Mouse (Mus musculus) kidney, postnatal 36 days (tissue): ENCODE results near the gene Cant1.

Experiments used
- DNase-seq, 2 experiments: peaks; one replicate each; pipeline ENCODE4 v3.0.0; 2021 to 2022; ENCODE audit warnings: mixed read lengths in 2 of 2

Cant1 gene

DNA sequence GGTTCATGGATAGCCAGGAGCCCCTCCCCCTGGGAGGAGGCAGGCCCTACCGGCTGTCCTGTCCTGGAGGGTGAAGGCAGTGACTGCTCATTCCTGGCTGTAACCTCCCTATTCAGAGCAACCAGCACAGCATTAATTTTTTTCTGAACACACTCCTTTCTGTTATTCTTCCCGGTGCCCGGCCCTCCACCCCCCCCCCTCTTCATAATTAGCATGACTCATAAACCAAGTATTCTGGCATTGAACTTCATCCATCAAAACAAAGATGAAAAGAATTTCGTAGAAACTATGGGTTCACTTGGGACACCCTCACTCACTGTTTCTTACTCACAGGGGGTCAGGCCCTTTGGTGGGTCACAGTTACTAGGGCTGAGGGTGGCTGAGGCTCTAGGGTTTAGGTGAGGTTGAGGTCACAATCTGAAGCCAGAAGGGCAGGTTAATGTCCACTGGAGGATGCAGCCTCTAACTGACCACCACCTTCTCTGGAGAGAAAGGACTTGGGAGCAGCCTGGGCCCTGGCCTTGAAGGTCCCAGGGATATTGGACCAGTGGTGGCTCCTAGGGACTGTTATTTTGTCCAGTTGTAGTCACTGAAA lies 11.5 kb upstream of the Cant1 start:
- DNase-seq, result no peak

DNA sequence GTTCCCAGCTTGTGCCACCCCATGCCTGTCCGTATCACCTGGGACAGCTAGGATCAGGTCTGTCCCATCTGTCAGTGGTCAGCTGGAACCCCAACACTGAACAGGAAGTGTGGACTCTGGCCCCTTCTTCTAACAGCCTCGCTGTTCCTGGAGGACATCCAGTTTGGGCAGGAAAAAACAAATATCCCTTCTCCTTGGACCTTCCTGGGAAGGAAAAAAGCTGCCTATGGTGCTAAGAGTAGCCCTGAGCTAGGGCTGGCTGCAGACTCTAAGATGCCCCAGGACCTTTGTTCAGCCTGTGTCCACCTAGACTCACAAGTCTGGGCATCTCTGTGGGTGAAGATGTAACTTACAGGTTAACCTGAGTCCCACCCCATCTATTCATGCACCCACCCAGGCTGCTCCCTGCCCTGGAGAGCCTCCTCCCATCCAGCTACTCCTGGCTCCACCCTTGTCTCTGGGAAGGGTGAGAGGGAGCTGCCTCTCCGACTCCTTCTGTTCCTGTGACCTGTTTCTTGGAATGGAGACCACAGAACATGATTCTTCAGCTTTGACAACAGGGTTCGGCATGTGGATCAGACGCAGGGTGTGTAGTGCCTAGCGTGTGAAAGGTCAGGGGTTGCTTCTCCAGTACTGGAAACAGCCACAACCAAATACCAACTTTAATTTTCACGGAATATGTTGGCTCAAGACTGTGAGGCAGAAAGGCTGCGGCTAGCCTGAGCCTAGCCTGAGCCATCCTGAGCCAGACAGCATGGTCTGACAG lies 10.2 kb upstream of the Cant1 start:
- DNase-seq, result peak; percentile 61 to 65

DNA sequence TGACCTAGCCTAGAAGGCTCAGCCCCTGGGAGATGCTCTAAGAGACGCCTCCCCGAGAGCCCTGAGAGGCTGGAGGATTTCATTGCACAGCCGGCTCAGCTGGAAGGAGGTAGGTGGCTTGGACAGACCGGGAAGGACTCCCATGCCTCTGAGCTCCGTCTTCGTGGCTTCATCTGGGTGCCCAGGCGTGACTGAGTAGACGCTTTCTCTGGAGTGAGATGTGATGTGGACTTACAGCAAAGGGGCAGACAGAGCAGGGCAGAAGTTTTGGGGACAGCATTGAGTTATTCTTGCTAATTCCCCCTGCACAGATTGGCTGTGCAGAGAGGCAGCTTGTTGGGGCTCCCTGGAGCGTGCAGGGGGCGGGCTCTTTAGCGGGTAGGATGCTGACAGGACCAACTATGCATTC lies 9.6 kb upstream of the Cant1 start:
- peak in 1 of 2 experiments; percentile 50 for DNase-seq

DNA sequence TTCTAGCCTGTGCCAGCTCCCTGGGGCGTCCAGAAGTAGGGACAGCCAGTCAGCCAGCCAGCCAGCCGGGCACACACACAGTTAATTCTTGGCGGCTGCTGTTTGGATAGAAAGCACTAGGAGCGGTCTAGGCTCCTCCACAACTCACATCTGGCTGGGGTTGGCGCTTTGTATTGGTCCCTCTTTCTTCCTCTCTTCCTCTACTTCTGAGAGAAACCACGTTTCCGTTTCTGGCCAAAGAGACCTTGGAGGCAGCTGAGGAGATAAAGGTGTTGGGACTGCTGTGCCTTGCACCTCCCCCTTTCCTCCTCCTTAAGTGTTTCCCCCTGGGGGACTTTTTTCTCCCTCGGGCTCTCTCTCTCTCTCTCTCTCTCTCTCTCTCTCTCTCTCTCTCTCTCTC lies 9.1 kb upstream of the Cant1 start, which contains the start of gene C1qtnf1:
Gene C1qtnf1, plus strand, starts transcription at position 218 of the 400 bp plus-strand sequence.
- no peak for DNase-seq

DNA sequence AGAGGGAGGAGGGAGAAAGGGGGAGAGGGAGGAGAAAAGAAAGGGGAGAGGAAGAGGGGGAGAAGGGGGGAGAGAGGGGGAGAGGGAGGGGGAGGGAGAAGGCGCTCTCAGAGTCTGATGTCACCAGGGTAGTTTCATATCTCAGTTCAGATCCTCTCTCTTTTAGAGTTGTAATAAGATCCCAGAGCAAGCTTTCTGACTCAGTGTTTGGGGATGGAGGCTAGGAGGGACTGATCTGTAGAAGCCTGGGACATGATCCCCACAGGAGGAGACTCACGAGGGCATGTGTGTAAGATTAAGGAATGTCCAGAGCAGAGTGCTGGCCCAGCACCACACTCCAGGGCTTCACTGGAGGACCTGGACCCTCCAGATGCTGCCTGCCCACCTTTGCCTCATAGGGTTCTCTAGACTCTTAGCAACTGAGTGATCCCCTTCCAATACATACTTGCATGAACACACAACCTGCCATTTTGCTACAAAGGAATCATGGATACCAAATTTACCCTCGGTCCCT lies 8.4 kb upstream of the Cant1 start:
- DNase-seq, result no peak

DNA sequence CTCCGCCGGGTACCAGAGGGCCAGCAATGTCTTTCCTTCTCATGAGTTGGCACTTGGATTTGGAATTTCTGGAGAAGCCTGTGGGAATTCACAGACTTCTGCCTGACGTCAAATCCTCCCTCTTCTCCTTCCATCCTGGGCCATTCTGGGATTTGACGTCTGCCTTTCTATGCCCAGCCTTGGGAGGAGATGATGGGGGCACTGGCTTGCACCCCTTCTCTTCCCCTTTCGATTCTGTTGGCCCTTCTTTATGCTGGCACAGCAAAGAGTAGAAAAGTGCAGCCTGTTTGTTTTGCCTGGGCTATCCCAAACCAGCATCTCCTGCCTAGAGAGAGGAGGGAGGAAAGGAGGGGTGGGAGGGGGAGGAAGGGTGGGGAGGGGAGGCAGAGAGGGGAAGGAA lies 7.9 kb upstream of the Cant1 start:
- no peak for DNase-seq

DNA sequence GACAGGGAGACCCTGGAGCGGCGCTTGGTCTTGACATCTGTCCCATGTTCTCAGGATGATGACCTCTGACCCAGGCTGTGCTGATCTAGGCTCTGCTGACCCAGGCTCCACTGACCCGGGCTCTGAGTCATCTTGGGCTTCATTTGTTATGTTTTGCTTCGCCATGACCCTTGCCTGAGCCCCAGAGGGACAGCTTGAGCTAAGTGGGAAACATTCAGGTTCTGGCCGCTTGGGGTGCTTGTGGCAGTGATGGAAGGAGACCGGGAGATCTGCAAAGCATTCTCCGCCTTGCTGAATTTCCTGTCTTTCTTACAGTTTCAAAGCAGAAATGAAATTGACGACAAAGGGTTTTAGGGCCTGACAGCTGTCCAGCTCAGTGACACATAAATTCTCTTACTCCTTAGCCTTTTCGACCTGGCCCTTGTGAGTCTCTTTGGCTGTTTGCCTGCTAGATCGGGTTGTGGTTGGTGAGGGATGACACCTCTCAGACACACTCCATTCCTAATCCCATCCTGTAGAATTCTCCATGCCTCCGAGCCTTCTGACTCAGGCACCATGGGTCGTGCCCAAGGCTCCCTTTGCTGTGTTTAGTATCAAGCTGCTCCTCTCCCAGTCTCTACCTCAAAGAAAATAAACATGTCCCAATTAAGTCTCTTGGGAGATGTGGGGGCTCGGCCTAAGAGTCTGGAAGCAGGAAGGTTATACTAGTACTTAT lies 5.9 kb upstream of the Cant1 start:
- DNase-seq, result peak; percentile 47 to 53

DNA sequence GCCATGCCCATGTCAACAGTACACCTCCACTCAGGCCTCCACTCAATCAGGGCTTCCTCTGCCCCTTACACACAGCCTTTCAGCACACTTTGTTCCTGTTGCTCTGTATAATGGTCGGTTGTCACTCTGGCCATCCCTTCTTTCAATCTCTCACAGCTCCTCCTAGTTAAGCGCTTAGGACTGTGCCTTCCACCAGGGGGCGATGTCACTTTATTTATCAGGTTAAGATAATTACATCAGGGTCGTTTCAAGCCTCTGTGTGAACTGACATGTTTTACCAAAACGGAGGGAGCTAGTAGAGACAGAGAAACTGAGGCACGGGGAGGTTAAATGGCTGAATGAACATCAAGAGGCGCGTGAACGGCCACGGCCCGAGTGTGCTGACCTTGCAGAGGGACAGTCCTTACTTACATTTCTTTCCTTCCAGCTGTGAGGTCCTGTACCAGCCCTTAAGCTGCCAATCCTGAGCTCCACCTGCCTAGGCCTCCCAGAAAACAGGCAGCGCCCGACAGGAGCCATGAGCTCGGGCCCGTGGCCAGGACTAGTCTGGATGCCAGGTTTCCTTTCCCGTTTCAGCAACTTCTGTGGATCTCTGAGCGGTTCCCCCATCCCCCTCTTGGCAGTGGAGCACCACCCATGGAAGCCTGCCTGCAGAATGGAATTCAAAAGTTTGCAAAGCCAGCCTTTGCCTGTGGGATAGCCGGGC lies 4.5 kb upstream of the Cant1 start:
- DNase-seq, result peak; percentile 84 to 90

DNA sequence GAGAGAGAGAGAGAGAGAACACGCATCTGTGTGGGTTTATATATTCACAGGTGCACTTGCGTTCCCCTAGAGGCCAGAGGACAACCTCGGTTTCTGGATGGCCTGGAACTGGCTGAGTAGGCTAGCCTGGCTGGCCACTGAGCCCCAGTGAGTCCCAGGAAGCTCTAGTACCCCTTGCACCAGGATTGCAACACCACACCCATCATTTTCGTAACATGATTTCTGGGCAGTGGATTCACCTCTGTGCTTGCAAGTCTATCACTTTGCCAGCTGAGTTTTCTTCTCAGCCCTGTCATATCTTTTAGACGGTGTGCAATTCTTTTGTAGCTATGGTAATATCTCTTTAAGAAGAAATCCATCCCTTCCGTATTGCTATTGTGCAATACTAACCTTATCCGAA lies 1.4 kb upstream of the Cant1 start:
- no peak for DNase-seq

DNA sequence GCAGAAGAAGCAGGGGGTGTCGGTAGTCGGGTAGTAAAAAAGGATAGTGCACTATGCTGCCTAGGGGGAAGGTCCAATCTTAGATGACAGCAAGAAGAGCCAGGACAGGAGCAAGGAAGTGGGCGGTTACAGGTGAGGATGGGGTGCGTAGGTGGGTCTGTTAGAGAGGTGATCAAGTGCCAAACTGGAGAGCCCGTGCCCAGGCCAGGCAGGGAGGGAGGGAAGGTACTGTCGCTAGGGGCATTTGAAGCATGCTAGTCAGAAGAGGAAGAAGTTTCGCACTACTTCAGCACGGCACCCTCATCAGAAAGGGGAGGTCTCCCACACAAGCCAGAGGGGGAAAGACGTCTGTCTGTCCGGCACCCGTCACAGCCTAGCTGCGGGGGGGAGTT lies 448 bp downstream of the Cant1 start:
- DNase-seq, result no peak

DNA sequence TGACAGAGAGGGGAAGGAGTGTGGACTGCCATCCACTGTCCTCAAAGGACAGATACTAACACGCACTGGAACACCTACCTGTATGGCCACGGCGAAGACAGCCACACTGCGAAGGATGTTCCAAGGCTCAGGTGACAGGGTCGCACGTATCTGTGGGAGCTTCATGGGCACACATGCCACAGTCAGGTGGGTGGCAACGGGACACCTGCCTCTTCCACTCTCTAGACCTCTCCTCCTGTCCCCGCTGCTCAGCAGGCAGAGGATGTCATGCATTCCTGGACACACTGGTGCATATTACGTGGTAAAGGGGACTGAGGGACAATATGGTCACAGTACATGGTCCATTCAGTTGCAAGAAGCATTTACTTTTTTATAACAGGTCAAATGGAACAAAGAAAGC lies 1.4 kb downstream of the Cant1 start:
- no peak for DNase-seq

DNA sequence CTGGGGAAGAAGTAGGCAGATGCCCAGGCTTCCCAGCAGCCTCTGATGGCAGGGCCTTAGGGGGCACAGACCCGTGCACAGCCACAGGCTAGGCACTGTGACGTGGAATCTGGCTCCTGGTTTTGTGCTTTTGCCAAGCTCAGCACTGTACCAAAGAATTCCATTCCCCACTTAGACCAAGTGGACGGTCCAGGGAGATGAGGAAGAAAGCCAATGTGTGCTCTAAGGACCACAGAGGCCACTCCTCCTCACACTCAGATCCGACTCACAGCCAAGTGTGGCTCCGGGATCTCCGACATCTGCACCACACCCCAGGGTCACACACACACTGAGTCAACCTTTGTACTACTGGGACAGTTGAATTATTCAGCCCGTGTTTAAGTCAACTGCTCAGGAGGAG lies 2.8 kb downstream of the Cant1 start:
- DNase-seq, result peak; percentile 54 to 55

DNA sequence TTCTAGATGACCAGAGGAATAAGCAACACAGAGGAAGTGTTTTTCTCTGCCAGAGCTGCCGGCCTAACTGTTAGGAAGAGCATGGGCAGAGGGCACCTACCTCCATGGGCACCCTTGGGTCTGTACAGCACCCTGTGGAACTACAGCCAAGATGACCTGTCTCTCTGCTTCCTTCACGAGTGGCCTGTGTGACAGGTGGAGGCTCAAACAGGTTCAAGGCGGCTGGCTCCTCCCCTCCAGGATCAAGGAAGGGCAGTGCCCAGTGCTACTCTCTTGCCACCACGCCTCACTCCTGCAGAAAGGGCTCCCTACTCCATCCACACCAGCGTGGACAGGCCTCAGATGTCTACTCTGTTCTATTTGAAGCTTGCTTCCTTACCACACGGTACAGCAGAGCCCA lies 3.3 kb downstream of the Cant1 start:
- peak; percentile 49 to 61 for DNase-seq

DNA sequence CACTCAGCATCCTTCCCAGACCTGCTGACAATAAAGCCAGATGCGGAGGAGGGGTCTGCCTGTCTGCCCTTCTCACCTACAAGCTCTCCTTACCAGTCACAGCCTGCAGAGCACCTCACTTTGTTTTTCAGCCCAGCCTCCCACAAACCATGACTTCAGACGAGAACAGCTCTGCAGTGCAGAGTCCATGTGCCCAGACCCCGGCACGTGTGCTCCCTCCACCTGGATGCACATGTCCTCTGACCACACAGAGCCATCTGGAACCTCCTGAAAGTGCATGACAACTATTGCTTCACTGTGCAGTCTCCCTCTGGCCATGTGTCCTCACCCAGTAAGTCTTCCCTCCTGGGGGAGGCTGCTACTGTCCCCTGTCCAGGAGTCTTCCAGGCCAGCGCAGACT lies 4.6 kb downstream of the Cant1 start:
- DNase-seq, result peak; percentile 52 to 61

DNA sequence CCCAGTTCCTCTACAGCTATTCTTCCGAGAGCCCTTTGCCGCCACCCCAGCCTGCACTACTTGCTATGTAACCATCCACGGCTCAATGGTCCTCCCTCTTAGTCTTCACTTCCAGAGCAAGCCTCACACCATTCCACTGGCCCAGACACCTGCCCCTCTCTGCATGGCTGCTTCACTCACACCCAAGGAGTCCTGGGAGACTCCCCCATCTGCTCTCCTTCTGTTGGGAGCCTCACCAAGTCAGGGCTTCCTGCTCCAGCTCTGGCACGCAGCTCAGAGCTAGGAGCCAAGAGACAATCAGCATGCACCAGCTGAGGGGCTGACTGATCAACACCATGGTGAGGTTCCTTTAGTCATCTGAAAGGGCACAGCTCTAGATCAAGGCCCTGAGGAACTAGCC lies 5.8 kb downstream of the Cant1 start:
- peak; percentile 57 to 60 for DNase-seq

DNA sequence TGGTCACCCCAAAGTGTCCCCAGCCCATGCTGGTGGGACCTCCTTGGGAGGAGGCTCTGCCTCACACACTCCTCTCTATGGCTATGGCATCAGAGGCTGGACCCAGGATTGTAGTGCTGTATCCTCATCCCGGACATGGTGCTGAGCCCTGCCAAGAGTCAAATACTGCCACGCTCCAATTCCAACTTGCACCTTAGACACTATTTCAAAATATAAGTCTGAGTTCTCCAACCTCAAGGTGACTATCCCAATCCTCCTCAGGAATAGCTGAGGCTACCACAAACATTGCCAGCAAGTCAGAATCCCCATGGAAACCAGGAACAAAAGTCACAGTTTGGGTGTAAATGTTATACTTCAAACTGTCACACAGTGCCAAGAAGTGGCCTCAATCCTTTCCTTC lies 6.3 kb downstream of the Cant1 start:
- peak; percentile 51 to 71 for DNase-seq

DNA sequence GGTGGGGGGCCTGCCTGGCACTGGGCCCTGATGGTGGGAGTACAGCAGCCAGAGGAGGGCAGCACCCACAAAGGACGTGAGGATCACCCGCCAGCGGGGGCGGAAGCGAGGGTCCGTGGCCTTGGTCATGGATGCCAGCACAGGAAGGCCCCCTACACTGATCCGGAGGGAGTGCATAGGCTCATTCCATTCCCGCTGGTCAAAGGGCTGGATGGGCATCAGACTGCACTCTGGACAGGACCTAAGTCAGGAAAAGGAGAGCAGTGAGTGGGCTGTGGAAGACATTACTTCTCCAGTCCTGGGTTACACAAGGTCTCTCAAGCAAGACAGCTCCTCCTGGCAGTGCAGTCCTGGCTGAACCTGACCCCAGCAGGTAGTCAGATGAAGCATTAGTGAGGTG lies 7.6 kb downstream of the Cant1 start:
- DNase-seq, result peak; percentile 63 to 71

DNA sequence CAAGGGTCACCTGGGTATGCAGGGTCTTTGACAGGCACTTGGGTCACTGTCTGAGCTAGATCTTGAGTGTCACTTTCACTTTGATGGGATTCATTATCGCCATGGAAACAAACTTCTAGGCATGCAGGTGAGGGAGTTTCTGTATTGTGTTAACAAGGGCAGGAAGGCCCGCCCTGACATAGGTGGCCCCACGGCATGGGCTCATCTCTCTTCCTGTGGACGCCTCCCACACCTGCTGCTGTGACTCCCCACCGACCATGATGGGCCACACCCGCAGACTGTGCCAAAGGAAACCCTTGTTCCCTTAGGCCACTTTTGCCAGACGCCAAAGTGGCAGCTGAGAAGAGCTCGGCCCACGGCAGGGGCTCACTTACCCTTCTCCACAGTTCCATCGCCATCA lies 8.4 kb downstream of the Cant1 start:
- no peak for DNase-seq

DNA sequence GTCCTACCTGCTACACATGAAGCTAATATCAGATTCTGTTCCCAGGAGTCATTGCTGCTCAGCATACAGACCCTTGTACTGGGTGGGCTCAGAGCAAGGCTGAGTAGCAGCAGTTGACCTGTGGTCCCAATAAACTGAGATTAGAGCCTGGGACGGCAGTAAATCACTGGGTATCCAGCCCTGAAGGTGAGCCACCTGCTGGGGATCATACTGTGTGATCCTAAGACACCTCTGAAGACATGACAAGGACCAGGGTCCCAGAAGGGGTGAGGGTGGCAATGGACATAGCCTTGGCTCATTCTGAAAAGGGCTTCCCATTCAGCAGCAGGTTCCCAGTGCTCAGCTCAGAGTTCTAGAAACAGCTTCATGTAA lies 8.8 kb downstream of the Cant1 start:
- no peak for DNase-seq

DNA sequence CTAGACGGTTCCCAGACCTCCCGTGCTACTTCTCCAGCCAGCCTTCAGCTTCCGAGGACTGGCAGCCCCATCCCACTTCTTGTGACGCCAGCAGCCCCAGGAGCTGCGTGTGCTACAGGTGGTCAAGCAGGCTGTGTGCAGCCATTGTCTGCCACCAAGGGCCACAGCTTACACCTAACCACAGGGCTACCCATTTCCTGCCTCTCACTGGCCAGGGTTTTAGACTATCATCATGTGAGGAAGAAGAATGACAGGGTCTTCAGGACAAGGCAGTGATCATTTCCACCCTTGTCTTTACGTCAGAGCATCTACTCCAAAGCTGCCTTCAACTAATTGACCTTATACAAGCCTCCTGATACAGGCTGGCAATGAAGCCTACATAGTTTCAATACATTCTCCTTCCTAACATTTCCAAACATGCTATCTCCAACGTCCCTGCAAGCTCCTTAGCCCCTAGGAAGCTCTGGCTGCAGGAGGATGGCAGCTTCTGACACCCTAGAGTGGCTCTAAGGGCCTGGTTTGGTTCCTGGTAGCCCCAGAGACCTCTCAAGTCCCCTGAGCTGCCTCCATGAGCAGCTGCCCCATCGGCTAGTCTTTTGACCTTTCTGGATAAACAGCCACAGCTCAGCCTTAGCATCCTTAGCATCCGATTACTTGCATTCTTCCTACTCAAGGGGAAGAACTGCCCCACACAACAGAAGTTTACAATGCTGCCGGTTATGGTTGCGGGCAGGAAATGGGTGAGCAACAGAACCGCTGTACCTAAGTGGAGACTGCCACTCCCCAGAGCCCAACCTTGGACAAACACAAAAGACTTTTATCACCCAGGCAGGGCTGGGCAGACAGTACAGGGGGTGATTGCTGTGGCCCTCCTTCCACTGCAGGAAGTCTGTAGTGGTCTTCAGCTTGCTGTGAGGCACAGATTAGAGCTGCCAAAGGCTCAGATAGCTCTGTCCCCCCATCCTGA lies 9.5 kb downstream of the Cant1 start:
- no peak for DNase-seq

DNA sequence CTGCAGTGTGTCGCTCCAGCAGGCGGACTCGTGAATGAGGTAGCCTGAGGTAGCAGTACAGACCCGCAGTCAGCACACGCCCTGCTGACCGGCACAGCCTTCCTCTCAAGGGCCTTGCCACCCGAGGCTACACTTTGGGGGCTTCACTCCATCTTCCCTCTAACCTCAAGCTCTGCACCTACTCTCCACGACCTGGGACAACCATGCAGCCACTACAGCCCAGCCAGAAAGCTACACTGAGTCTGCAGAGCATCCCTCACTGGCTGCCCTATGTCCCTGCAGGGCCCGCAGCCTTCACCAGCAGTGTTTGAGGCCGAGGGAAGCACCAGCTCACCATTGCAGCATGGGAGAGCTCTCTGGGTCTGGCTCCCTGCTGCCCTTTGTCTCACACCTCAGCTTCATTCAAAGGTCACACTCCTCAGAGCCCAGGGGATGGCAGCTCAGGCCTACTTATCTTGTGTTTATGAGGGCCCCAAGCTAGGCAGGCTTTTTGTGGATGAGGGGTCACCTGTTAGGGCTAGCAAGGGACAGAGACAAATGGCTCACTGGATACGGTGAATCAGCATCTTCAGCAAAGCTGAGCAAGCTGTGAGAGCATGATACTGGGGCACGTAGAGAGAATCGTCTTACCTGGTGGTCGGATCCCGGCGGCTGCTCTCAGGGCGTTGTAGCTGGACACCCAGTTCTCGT lies 10.7 kb downstream of the Cant1 start:
- peak in 1 of 2 experiments; percentile 25 for DNase-seq
